Mouse (Mus musculus): Measurements from ENCODE around the gene Galntl6. TPM values are rescaled to one million over a fixed set of nuclear protein-coding genes. Genes with fewer than 3 reads are reported as not detected.

Galntl6 gene
- total RNA-seq, 1 experiment: 0.09 TPM

DNA sequence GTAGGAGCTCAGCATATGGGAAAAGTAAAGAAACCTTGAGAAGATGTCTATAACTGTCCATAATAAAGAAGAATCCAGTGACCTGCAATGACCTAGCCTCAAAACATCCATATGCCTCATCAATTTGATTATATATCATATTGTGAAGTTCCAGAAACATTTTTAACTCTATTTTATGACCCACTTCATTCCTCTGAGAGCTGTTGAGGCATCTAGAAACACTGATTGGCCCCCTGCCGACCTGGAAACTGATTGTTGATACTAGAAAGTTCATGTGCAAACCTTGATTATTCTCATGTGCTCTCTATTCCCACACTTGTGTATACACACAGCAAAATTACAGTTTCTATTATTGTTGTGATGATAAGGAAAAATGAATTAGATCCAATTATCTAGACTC lies 494.9 kb downstream of the Galntl6 start:
- in situ Hi-C loops (cut with MboI; ENCODE audit: low sequenced_read_pairs in 2 of 2, unreplicated experiment in 2 of 2): no loop called here
- no peaks in the 10 kb centered on the region for H3K4me1 ChIP-seq (ENCODE audit: control insufficient read depth in 2 of 2, insufficient read depth in 2 of 2, low read length in 2 of 2, poor library complexity in 1 of 2)
- TF ChIP-seq ZNF384 (IDR thresholded peaks at IDR 0.05; ENCODE audit: low read depth, low read length) (no peak), HCFC1 (IDR thresholded peaks at IDR 0.05; ENCODE audit: borderline replicate concordance, insufficient read depth, low read length) (no peak), CHD2 (IDR thresholded peaks at IDR 0.05; ENCODE audit: low read depth, low read length) (no peak), MAFK (IDR thresholded peaks at IDR 0.05; ENCODE audit: insufficient read depth, low read depth, low read length) (no peak), ZC3H11A (IDR thresholded peaks at IDR 0.05; ENCODE audit: borderline replicate concordance, low read depth, low read length) (no peak)
- no peaks in the 10 kb centered on the region for H3K9me3 ChIP-seq (ENCODE audit: control insufficient read depth, insufficient read depth, low read depth, low read length)
- no peaks in the 10 kb centered on the region for H3K36me3 ChIP-seq (ENCODE audit: control insufficient read depth, insufficient read depth, low read length, poor library complexity, severe bottlenecking)
- no peak for DNase-seq (ENCODE audit: low read depth, low spot score)
- H3K4me3 ChIP-seq (ENCODE audit: insufficient read depth in 1 of 2, low read depth in 1 of 2, low read length in 2 of 2, poor library complexity in 1 of 2, severe bottlenecking in 1 of 2): no peak overlapping the region
- no peak overlapping the region for H3K9ac ChIP-seq (ENCODE audit: insufficient read depth, low read depth, low read length, poor library complexity, severe bottlenecking)
- H3K27ac ChIP-seq (ENCODE audit: insufficient read depth, low read depth, low read length, poor library complexity, severe bottlenecking): no peak overlapping the region

DNA sequence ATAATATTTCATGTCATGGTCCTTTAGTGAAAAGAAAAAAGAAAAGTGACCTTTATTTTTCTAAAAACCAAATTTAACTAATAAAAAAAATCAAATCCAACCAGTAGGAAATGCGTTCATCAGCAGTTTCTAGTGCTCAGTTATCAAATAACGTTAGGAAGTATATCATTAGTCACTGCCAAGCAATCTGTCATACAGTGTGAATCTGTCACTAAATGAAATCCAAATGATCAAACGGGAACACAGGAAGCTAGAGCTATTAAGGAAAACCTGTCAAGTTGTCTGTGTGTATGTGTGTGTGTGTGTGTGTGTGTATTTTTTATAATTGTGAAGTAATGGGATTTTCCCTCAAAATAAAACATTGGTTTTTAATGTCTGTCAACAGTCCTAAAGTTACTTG lies 515.9 kb downstream of the Galntl6 start:
- no peak for TF ChIP-seq CHD2 (IDR thresholded peaks at IDR 0.05; ENCODE audit: low read depth, low read length)
- TF ChIP-seq ZNF384 (IDR thresholded peaks at IDR 0.05; ENCODE audit: low read depth, low read length): no peak
- no peak for TF ChIP-seq HCFC1 (IDR thresholded peaks at IDR 0.05; ENCODE audit: borderline replicate concordance, insufficient read depth, low read length)
- TF ChIP-seq MAFK (IDR thresholded peaks at IDR 0.05; ENCODE audit: insufficient read depth, low read depth, low read length): no peak
- TF ChIP-seq ZC3H11A (IDR thresholded peaks at IDR 0.05; ENCODE audit: borderline replicate concordance, low read depth, low read length): no peak
- in situ Hi-C loops (cut with MboI; ENCODE audit: low sequenced_read_pairs in 2 of 2, unreplicated experiment in 2 of 2): no loop called here
- no peaks in the 10 kb centered on the region for H3K36me3 ChIP-seq (ENCODE audit: control insufficient read depth, insufficient read depth, low read length, poor library complexity, severe bottlenecking)
- no peaks in the 10 kb centered on the region for H3K9me3 ChIP-seq (ENCODE audit: control insufficient read depth, insufficient read depth, low read depth, low read length)
- no peak overlapping the region for H3K4me3 ChIP-seq (ENCODE audit: insufficient read depth in 1 of 2, low read depth in 1 of 2, low read length in 2 of 2, poor library complexity in 1 of 2, severe bottlenecking in 1 of 2)
- no peak for DNase-seq (ENCODE audit: low read depth, low spot score)
- no peaks in the 10 kb centered on the region for H3K4me1 ChIP-seq (ENCODE audit: control insufficient read depth in 2 of 2, insufficient read depth in 2 of 2, low read length in 2 of 2, poor library complexity in 1 of 2)
- H3K9ac ChIP-seq (ENCODE audit: insufficient read depth, low read depth, low read length, poor library complexity, severe bottlenecking): no peak overlapping the region
- H3K27ac ChIP-seq (ENCODE audit: insufficient read depth, low read depth, low read length, poor library complexity, severe bottlenecking): no peak overlapping the region

DNA sequence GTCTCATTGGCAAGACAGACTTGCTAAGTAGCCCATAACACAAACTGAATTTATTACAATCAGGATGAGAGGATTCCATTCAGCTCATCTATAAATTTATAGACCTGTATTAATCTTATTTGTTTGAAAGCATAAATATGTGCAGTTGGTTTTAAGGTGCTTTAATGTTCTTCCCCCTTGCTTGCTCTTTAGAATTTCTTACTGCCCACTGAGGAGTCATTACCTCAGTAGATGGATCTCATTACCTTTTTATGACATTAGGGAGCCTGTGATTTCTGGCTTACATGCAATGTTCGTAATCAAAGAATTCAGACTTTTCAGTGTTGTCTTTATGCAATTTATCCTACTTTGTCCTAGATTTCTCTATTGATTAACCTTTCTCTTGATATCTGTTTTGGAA lies 516.6 kb downstream of the Galntl6 start:
- no peak for TF ChIP-seq ZNF384 (IDR thresholded peaks at IDR 0.05; ENCODE audit: low read depth, low read length)
- no peak for TF ChIP-seq CHD2 (IDR thresholded peaks at IDR 0.05; ENCODE audit: low read depth, low read length)
- TF ChIP-seq MAFK (IDR thresholded peaks at IDR 0.05; ENCODE audit: insufficient read depth, low read depth, low read length): no peak
- no peak for TF ChIP-seq HCFC1 (IDR thresholded peaks at IDR 0.05; ENCODE audit: borderline replicate concordance, insufficient read depth, low read length)
- TF ChIP-seq ZC3H11A (IDR thresholded peaks at IDR 0.05; ENCODE audit: borderline replicate concordance, low read depth, low read length): no peak
- H3K9me3 ChIP-seq (ENCODE audit: control insufficient read depth, insufficient read depth, low read depth, low read length): no peaks in the 10 kb centered on the region
- no peaks in the 10 kb centered on the region for H3K36me3 ChIP-seq (ENCODE audit: control insufficient read depth, insufficient read depth, low read length, poor library complexity, severe bottlenecking)
- no peak for DNase-seq (ENCODE audit: low read depth, low spot score)
- no peaks in the 10 kb centered on the region for H3K4me1 ChIP-seq (ENCODE audit: control insufficient read depth in 2 of 2, insufficient read depth in 2 of 2, low read length in 2 of 2, poor library complexity in 1 of 2)
- H3K9ac ChIP-seq (ENCODE audit: insufficient read depth, low read depth, low read length, poor library complexity, severe bottlenecking): no peak overlapping the region
- in situ Hi-C loops (cut with MboI; ENCODE audit: low sequenced_read_pairs in 2 of 2, unreplicated experiment in 2 of 2): no loop called here
- H3K4me3 ChIP-seq (ENCODE audit: insufficient read depth in 1 of 2, low read depth in 1 of 2, low read length in 2 of 2, poor library complexity in 1 of 2, severe bottlenecking in 1 of 2): no peak overlapping the region
- H3K27ac ChIP-seq (ENCODE audit: insufficient read depth, low read depth, low read length, poor library complexity, severe bottlenecking): no peak overlapping the region

DNA sequence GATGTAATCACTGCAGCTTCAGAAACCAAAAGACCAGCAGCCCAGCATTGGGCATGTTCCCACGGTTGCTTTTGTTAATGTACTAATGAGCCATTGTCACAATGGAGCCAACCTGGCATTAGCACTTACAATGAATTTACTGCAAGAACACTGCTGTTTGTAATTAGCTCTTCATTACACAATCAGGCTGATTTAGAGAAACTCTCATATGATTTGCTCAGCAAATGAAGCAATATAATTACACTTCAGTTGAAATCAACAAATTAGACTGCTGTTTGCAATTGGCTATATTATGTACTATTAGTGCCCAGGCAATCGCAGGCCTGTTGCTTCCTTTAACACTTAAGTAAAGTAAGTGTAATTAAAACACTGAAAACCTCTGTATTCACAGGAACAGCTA lies 540.1 kb downstream of the Galntl6 start:
- in situ Hi-C loops (cut with MboI; ENCODE audit: low sequenced_read_pairs in 2 of 2, unreplicated experiment in 2 of 2): no loop called here
- Histone ChIP-seq H3K4me3 (ENCODE audit: insufficient read depth in 1 of 2, low read depth in 1 of 2, low read length in 2 of 2, poor library complexity in 1 of 2, severe bottlenecking in 1 of 2) (no peak overlapping the region), H3K36me3 (ENCODE audit: control insufficient read depth, insufficient read depth, low read length, poor library complexity, severe bottlenecking) (no peaks in the 10 kb centered on the region), H3K27ac (ENCODE audit: insufficient read depth, low read depth, low read length, poor library complexity, severe bottlenecking) (no peak overlapping the region), H3K9me3 (ENCODE audit: control insufficient read depth, insufficient read depth, low read depth, low read length) (no peaks in the 10 kb centered on the region), H3K9ac (ENCODE audit: insufficient read depth, low read depth, low read length, poor library complexity, severe bottlenecking) (no peak overlapping the region), H3K4me1 (ENCODE audit: control insufficient read depth in 2 of 2, insufficient read depth in 2 of 2, low read length in 2 of 2, poor library complexity in 1 of 2) (no peaks in the 10 kb centered on the region)
- no peak for DNase-seq (ENCODE audit: low read depth, low spot score)
- TF ChIP-seq CHD2 (IDR thresholded peaks at IDR 0.05; ENCODE audit: low read depth, low read length): no peak
- no peak for TF ChIP-seq ZNF384 (IDR thresholded peaks at IDR 0.05; ENCODE audit: low read depth, low read length)
- no peak for TF ChIP-seq HCFC1 (IDR thresholded peaks at IDR 0.05; ENCODE audit: borderline replicate concordance, insufficient read depth, low read length)

DNA sequence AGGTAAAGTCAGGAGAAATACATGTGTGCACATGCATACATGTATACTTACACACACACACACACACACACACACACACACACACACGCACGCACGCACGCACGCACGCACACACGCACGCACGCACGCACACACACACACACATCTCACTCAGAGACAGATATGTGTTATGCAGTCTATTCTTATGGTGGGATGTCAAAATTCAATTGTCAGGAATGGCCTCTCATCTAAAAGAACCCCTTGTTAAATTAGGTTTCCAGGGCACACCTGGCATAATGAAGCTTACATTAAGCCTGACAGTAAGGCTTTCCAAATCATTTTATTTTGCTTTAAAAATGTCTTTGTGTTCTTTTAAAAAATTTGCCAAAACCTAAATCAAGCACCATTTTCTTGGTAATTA lies 540.5 kb downstream of the Galntl6 start:
- in situ Hi-C loops (cut with MboI; ENCODE audit: low sequenced_read_pairs in 2 of 2, unreplicated experiment in 2 of 2): no loop called here
- Histone ChIP-seq H3K9ac (ENCODE audit: insufficient read depth, low read depth, low read length, poor library complexity, severe bottlenecking) (no peak overlapping the region), H3K4me3 (ENCODE audit: insufficient read depth in 1 of 2, low read depth in 1 of 2, low read length in 2 of 2, poor library complexity in 1 of 2, severe bottlenecking in 1 of 2) (no peak overlapping the region), H3K27ac (ENCODE audit: insufficient read depth, low read depth, low read length, poor library complexity, severe bottlenecking) (no peak overlapping the region), H3K4me1 (ENCODE audit: control insufficient read depth in 2 of 2, insufficient read depth in 2 of 2, low read length in 2 of 2, poor library complexity in 1 of 2) (no peaks in the 10 kb centered on the region), H3K36me3 (ENCODE audit: control insufficient read depth, insufficient read depth, low read length, poor library complexity, severe bottlenecking) (no peaks in the 10 kb centered on the region), H3K9me3 (ENCODE audit: control insufficient read depth, insufficient read depth, low read depth, low read length) (no peaks in the 10 kb centered on the region)
- no peak for DNase-seq (ENCODE audit: low read depth, low spot score)
- TF ChIP-seq HCFC1 (IDR thresholded peaks at IDR 0.05; ENCODE audit: borderline replicate concordance, insufficient read depth, low read length): no peak
- no peak for TF ChIP-seq CHD2 (IDR thresholded peaks at IDR 0.05; ENCODE audit: low read depth, low read length)
- TF ChIP-seq ZNF384 (IDR thresholded peaks at IDR 0.05; ENCODE audit: low read depth, low read length): no peak
- no peak for TF ChIP-seq ZC3H11A (IDR thresholded peaks at IDR 0.05; ENCODE audit: borderline replicate concordance, low read depth, low read length)
- no peak for TF ChIP-seq MAFK (IDR thresholded peaks at IDR 0.05; ENCODE audit: insufficient read depth, low read depth, low read length)

All from ES-E14 (cell line).